Mouse (Mus musculus) hindbrain, embryonic 16.5 days (tissue): ENCODE measurements around the gene Tfap4. TPM values are rescaled to one million over a fixed set of nuclear protein-coding genes. Genes with fewer than 3 reads are reported as not detected.

Source experiments
- ATAC-seq: fragments of 200-750 bp; cut with Nextera tagmentation; 2 replicates; pipeline ENCODE4 v1.8.0; 2017; ENCODE audit warnings: moderate TSS enrichment, moderate library complexity
- H3K27ac ChIP-seq: fragments of 300-500 bp; sonication (generic); 2 replicates; pipeline ENCODE4 v1.5.1; 2014; ENCODE audit warnings: low read depth, mild to moderate bottlenecking, control low read depth, low read length, moderate library complexity
- H3K27me3 ChIP-seq: fragments of 300-500 bp; sonication (generic); replicated peaks from 2 replicates; pipeline ENCODE4 v1.6.1; 2014; ENCODE audit warnings: low read length; ENCODE audit not compliant: control insufficient read depth, insufficient read depth
- H3K36me3 ChIP-seq: fragments of 300-500 bp; sonication (generic); 2 replicates; pipeline ENCODE4 v1.6.1; 2014; ENCODE audit warnings: mild to moderate bottlenecking, low read length, moderate library complexity, mixed read lengths; ENCODE audit not compliant: control insufficient read depth, insufficient read depth
- H3K4me1 ChIP-seq: fragments of 300-500 bp; sonication (generic); 2 replicates; pipeline ENCODE4 v1.6.1; 2014; ENCODE audit warnings: low read depth, low read length; ENCODE audit not compliant: control insufficient read depth, insufficient read depth
- H3K4me2 ChIP-seq: fragments of 300-500 bp; sonication (generic); 2 replicates; pipeline ENCODE4 v1.6.1; 2014; ENCODE audit warnings: mild to moderate bottlenecking, low read length, control low read depth, moderate library complexity
- H3K4me3 ChIP-seq: fragments of 300-500 bp; sonication (generic); 2 replicates; pipeline ENCODE4 v1.5.1; 2014; ENCODE audit warnings: mild to moderate bottlenecking, low read length, control low read depth, moderate library complexity
- H3K9ac ChIP-seq: fragments of 300-500 bp; sonication (generic); 2 replicates; pipeline ENCODE4 v1.6.1; 2014; ENCODE audit warnings: low read depth, mild to moderate bottlenecking, control low read depth, low read length, moderate library complexity
- H3K9me3 ChIP-seq: fragments of 300-500 bp; sonication (generic); 2 replicates; pipeline ENCODE4 v1.6.1; 2014; ENCODE audit warnings: mild to moderate bottlenecking, low read length, moderate library complexity; ENCODE audit not compliant: control insufficient read depth
- WGBS: fragments of 180-500 bp; shearing (Covaris S2); extraction: QIAGEN DNeasy Blood & Tissue Kit; methylation state at CpG from one replicate; pipeline ENCODE4 v1.1.7; 2014; 5-methylcytosine and 5-hydroxymethylcytosine counted together
- polyA plus RNA-seq: library from polyadenylated mRNA; unstranded; fragments of >200 nt; fragmentation: Nextera tagmentation; extraction: Ambion mirVana; gene quantifications from 2 replicates; pipeline ENCODE4 v1.2.1, GENCODE M21; 2015

The Tfap4 gene
- polyA plus RNA-seq, 1 experiment from 2014 or later, result 8.5 TPM

DNA sequence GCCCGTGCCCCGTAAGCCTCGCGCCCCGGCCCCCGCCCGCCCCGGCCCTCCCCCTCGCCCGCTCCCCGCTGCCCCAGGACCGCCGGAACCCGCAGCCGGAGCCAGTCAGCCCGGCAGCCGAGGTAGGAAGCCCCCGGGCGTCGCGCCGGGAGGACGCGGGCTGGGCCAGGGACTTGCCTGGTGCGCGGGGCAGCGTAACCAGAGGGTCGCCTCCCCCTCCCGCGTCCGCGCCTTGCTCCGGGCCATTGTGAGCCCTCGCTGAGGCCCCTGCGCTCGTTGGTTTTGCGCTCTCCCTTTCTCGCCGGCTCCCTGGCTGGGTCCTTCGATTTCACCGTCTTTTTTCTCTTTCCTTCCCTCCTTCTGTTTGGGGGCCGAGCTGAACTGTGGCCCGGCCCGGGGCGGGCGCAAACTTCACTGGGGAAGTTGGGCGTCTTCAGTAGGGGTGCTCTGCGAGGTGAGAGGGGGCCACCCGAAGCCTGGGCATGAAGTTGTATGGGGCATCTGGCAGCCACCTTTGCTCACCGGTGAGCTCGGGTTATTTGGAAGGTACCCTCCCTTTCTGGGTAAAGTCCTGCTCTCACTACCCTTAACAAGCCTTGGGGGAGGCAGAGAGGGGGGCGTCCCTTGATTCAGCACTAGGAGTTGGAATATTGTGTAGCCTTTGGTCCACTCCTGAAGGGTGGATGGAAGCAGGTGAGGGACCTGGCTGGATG, 35.3 kb upstream of the Tfap4 start:
- H3K27ac ChIP-seq, result peak overlapping the region; percentile 92
- WGBS, result 1% methylated on average over 33 of the region's 52 CpGs
- ATAC-seq, result peak; percentile 31
- H3K4me1 ChIP-seq, result peaks cover 58% of the 10 kb centered on the region
- H3K9ac ChIP-seq, result peak overlapping the region; percentile 96
- no peaks in the 10 kb centered on the region for H3K27me3 ChIP-seq
- peak overlapping the region; percentile 94 for H3K4me2 ChIP-seq
- peaks cover 4% of the 10 kb centered on the region; the same call in 1 of the 2 replicates for H3K36me3 ChIP-seq
- no peaks in the 10 kb centered on the region for H3K9me3 ChIP-seq
- peak overlapping the region; percentile 88 for H3K4me3 ChIP-seq

DNA sequence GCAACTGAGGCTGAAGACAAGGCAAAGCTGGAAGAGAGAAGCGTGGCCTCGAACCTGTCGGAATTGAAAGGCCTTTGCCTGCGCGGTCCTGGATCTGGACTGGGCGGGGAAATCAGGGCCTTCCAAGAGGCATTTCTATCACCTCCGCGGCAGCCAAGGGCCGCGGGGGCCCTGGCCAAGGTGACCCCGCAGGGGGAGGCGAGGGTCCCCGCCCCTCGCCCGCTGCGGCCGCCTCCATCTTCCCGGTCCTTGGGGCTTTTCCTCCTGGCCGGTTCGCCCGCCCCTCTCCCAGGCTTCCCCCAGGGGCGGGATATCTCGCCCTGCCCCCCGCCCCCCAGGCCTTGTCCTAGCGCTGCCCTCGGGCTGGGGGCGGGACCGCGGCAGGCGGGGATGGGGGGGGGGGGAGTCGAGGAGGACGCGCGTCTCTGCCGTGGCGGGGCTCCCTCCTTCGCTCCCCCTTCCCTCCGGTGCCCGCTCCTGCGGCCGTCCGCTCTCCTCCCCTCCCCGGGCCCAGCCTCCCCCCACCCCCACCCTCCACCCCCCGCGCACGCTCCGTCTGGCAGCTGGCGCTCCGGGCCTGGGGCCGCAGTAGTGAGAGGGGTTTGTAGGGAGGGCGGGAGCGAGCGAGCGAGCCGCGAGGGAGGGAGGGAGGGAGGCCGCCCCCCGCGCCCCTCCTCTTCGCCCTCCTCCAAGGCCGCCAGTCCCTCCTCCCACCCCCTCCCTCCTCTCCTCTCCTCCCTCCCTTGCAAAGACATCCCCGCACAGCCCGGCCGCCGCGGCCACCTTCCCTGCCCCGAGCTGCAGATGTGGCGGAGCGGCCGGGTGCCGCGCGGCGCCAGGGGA, 34.5 kb upstream of the Tfap4 start, which contains the start of gene Glis2:
TSS of gene Glis2 (plus strand) at position 743 of the 843 bp plus-strand sequence.
- peaks cover 57% of the 10 kb centered on the region for H3K4me1 ChIP-seq
- under 1% methylated on average over 19 of the region's 74 CpGs for WGBS

DNA sequence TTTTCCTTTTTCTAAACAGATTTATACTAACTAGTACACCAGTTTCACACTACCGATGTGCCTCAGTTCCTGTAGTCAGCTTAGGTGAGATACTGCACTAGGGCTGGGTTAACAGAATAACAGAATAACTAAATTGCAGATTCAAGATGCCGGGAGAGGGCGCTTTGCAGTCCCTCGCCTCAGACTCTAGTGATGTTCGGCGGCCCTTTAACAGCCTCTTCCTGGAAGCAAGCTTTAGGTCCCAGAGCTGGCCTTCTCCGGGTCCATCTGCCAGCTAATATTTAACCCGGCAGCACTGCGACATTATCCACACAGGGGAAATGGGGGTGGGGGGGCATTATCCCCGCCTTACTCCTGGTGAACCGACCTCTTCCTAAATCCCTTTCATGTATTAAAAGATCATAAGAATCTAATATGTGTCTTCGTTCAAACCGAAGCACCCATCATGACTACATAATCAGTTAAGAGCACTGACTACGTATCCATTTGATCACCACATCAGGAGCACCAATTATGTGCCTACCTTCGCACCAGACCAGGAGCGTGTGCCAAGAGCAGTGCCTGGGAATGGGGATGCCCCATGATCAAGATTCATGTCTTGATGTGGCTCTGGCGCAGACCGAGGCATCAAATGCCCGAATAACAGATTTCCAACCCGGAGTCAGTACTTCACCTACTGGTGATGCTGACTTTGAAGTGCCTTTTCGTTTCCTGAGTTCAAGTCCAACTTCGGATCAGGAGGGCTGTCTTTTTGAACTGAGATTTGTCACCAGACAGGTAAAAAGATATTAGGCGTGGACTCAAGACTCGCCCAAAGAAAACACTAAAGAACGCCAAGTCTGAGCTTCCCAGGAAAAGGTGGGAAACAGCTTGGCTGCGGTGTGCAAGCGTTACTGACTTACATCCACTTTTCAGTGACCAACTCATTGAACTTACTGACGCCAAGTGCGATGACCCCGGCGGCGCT, 33.5 kb upstream of the Tfap4 start:
- Histone ChIP-seq H3K9me3 (no peaks in the 10 kb centered on the region), H3K4me2 (peak overlapping the region; percentile 94), H3K4me1 (peaks cover 47% of the 10 kb centered on the region), H3K36me3 (peaks cover 4% of the 10 kb centered on the region; the same call in 1 of the 2 replicates), H3K27ac (peak overlapping the region; percentile 92), H3K9ac (peak overlapping the region; percentile 96), H3K27me3 (no peaks in the 10 kb centered on the region), H3K4me3 (peak overlapping the region; percentile 88)
- no peak for ATAC-seq
- WGBS, result 11% methylated on average over 32 of the region's 32 CpGs

More for the DNA sequence above, 34.5 kb upstream of the Tfap4 start, which contains the start of gene Glis2:
- Histone ChIP-seq H3K27ac (peak within 1 kb of the TSS; percentile 92), H3K27me3 (no peaks in the 10 kb centered on the region), H3K4me2 (peak within 1 kb of the TSS; percentile 94), H3K9ac (peak within 1 kb of the TSS; percentile 96), H3K9me3 (no peaks in the 10 kb centered on the region), H3K36me3 (peaks cover 4% of the 10 kb centered on the region; the same call in 1 of the 2 replicates), H3K4me3 (peak within 1 kb of the TSS; percentile 88)
- ATAC-seq, result peak; percentile 86

DNA sequence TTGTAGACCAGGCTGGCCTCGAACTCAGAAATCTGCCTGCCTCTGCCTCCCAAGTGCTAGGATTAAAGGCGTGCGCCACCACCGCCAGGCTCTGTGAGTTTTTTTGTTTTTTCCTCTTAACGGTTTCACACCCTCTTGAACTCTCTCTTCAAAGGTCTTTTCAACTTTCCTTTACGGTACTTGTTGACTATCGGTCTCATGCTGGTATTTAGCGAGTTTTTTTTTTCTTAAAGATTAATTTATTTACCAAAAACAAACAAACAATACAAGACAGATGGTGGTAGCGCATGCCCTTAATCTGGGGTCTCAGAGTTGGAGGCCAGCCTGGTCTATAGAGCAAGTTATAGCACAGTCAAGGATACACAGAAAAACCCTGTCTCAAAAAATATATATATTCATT, 30.6 kb upstream of the Tfap4 start:
- no peak overlapping the region for H3K9ac ChIP-seq
- H3K36me3 ChIP-seq, result peaks cover 4% of the 10 kb centered on the region; the same call in 1 of the 2 replicates
- H3K4me3 ChIP-seq, result no peak overlapping the region
- peaks cover 26% of the 10 kb centered on the region for H3K4me1 ChIP-seq
- H3K4me2 ChIP-seq, result no peak overlapping the region
- no peaks in the 10 kb centered on the region for H3K27me3 ChIP-seq
- WGBS, result 97% methylated on average over 9 of the region's 9 CpGs
- ATAC-seq, result no peak
- H3K9me3 ChIP-seq, result no peaks in the 10 kb centered on the region
- no peak overlapping the region for H3K27ac ChIP-seq

DNA sequence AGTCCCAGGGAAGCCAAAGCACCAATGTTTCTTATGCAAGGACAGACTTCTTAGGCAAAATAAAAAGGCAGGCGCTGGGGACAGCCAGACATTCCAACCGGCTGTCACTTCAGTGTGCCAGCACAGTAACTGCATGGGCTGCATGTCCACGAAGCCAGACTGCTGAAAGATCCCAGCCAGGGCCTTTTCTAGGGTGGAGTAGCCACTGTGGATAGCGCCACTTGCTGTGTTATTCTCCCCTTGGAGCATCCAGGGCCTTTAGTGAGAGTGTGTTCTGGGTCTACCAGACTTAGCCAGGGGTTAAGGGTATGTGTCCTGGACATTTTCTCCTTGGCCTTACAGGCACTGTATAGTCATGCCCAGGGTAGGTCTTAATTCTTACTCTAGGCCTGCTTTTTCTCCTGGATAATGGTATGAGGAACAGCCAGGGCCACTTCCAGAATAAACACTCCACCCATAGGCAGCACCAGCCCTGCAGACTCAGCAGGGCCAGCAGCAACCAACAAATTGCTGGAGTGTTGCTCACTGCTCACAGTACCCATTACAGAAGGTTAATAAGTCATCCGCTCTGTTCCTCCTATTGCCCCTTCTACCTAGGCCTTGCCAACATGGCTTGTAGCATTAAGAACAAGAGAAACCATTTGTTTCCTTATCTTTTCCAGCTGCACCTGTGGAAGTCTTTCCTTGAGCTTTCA, 28.0 kb upstream of the Tfap4 start:
- Histone ChIP-seq H3K9me3 (no peaks in the 10 kb centered on the region), H3K36me3 (peaks cover 4% of the 10 kb centered on the region; the same call in 1 of the 2 replicates), H3K4me1 (peaks cover 15% of the 10 kb centered on the region), H3K4me3 (no peak overlapping the region), H3K4me2 (no peak overlapping the region), H3K9ac (no peak overlapping the region; the same call in 1 of the 2 replicates), H3K27me3 (no peaks in the 10 kb centered on the region), H3K27ac (peak overlapping the region; percentile 34; the same call in 1 of the 2 replicates)
- 50% methylated on average over 5 of the region's 5 CpGs for WGBS
- ATAC-seq, result no peak

DNA sequence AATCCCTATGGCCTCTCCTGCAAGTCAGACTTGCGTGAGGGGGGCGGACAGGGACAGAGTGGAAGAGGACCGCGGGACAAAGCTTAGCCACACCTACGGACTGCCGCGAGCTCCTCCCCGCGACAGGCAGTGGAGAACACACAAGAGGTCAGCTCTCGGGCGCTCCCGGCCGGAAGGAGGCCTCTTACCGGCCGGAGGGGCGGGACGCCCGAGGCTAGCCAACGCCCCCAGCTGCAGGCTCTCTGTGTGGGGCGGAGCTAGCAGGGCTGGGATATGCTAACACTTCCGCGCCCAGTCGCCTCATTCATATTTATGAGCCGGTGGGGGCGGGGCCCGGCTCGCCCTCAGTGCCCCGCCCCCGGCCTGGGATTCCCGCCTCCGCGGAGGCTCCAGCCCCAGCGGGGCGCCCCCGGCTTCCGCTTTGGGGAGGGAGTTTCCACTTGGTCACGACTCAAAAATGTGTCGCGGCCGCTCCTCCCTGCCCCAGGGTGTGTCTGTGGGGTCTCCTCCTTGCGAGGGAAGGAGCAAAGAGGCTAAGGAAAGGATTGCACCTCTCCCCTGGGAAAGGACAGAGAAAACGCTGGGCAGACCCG, 27.0 kb upstream of the Tfap4 start:
- under 1% methylated on average over 37 of the region's 43 CpGs for WGBS
- H3K9me3 ChIP-seq, result no peaks in the 10 kb centered on the region
- H3K4me3 ChIP-seq, result peak overlapping the region; percentile 44
- ATAC-seq, result peak; percentile 98
- H3K9ac ChIP-seq, result peak overlapping the region; percentile 69
- no peaks in the 10 kb centered on the region for H3K27me3 ChIP-seq
- H3K27ac ChIP-seq, result peak overlapping the region; percentile 31
- H3K36me3 ChIP-seq, result peaks cover 4% of the 10 kb centered on the region; the same call in 1 of the 2 replicates
- H3K4me1 ChIP-seq, result peaks cover 8% of the 10 kb centered on the region; the same call in 1 of the 2 replicates
- peak overlapping the region; percentile 67 for H3K4me2 ChIP-seq

DNA sequence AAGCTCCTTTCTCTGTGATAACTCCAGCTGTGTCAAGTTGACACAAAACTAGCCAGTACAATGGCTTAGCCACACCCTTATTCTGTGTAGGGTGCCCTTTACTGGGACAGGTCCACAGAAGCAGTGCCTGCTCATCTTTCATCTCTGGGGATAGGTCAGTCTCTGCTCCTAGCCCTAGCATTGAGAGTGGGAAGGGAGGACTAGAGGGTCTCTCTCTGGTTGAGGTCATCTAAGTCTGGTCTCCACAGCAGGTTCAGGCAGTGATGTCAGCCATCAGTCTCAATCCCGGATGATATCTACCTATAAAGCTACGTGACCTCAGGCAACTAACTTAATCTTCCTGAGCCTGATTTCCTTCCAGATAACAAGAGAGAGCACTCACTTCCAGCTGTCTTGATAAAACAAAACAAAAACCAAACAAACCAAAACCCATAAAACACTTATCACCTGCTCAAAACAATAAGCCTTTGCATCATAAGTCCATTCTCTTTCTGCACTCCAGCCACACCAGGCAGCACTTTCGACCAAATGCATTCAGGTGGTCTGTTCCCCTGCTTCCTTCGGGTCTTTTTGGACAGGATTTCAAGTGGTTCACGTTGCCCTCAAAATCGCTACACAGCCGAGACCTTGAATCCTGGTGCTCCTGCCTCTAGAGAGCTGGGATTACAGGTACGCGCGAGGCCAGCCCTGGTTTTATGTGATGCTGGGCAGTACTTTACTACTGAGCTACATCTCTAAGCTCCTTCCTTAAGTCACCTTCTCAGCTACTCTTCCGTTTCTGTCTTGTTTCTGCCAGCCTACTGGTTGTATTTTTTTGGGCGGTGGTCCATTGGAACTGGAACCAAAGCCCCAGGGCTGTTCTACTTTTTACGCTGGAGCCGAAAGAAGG, 26.2 kb upstream of the Tfap4 start:
- 11% methylated on average over 14 of the region's 14 CpGs for WGBS
- peak; percentile 43 for ATAC-seq

More for the DNA sequence above, 26.2 kb upstream of the Tfap4 start:
- Histone ChIP-seq H3K36me3 (peaks cover 4% of the 10 kb centered on the region; the same call in 1 of the 2 replicates), H3K27me3 (no peaks in the 10 kb centered on the region), H3K4me3 (peak overlapping the region; percentile 44), H3K9ac (peak overlapping the region; percentile 69), H3K4me1 (peaks cover 8% of the 10 kb centered on the region; the same call in 1 of the 2 replicates), H3K4me2 (peak overlapping the region; percentile 67), H3K9me3 (no peaks in the 10 kb centered on the region), H3K27ac (peak overlapping the region; percentile 31)
